Mouse (Mus musculus) brain, embryonic 14.5 days (tissue): ENCODE results near the gene Nans.

Source experiments
- CTCF ChIP-seq: fragments of 200-500 bp; IDR thresholded peaks from 2 replicates; pipeline ENCODE4 v1.5.1; 2012; ENCODE audit warnings: inconsistent platforms, mild to moderate bottlenecking, moderate library complexity, borderline replicate concordance; ENCODE audit not compliant: insufficient read depth, insufficient read length; ENCODE audit errors: extremely low read depth
- POLR2A ChIP-seq: fragments of 200-500 bp; IDR thresholded peaks from 2 replicates; pipeline ENCODE4 v1.6.1; 2012; ENCODE audit warnings: mild to moderate bottlenecking, inconsistent platforms, borderline replicate concordance; ENCODE audit not compliant: poor library complexity, insufficient read depth, insufficient read length, severe bottlenecking; ENCODE audit errors: extremely low read depth

DNA sequence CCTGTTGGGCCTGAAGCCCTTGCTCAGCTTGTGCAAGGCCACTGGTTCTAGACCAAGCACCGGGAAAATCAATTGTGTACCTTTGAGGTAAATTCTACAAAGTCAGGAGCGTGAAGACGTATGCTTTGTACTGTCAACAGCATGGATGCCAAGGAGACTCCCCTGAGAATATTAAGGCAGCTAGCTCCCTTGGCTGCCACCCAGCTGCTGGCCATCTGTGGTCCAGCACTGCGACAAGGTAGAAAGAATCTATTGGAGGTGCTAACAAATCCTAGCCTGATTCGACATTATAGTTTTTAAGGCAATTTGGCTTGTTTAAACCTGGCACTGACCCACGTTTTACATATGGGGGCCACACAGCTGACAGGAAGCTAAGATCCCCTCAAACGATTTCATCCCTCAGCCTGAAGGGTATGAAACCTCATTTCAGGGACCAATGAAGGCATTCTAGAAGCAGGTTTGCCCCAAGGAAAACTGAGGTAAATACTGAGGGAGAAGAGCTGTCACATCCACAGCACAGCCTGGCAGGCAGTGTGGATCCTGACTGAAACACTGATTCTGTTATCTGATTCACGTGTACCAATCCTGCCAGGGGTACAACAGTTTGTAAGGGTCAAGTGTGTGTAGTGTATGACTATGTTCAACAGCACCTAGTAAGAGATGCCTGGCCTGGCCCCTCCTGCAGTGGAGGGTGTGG is 16.5 kb downstream of the Nans start:
- TF ChIP-seq POLR2A (no peak), CTCF (no peak)
